Mouse (Mus musculus) ES-Bruce4 (cell line): ENCODE measurements around the gene Fis1. TPM values are rescaled to one million over a fixed set of nuclear protein-coding genes. Genes with fewer than 3 reads are reported as not detected.

Experiments
- H3K27ac ChIP-seq: 2 replicates; pipeline ENCODE4 v1.5.1; 2012; ENCODE audit warnings: low read length, inconsistent platforms; ENCODE audit not compliant: insufficient read depth
- H3K27me3 ChIP-seq: 2 replicates; pipeline ENCODE4 v1.6.1; 2012; ENCODE audit warnings: mild to moderate bottlenecking, low read length, inconsistent platforms; ENCODE audit not compliant: control insufficient read depth, poor library complexity, insufficient read depth, severe bottlenecking
- H3K36me3 ChIP-seq: 2 replicates; pipeline ENCODE4 v1.6.1; 2012; ENCODE audit warnings: inconsistent platforms, mild to moderate bottlenecking, low read length, moderate library complexity; ENCODE audit not compliant: control insufficient read depth, poor library complexity, insufficient read depth, severe bottlenecking
- H3K4me1 ChIP-seq: one replicate; pipeline ENCODE4 v1.8.1; 2011; ENCODE audit warnings: low read length; ENCODE audit not compliant: control insufficient read depth, insufficient read depth
- H3K4me3 ChIP-seq: 2 replicates; pipeline ENCODE4 v1.5.1; 2011; ENCODE audit warnings: low read depth, mild to moderate bottlenecking, low read length
- H3K9ac ChIP-seq: 2 replicates; pipeline ENCODE4 v1.6.1; 2012; ENCODE audit warnings: low read depth, mild to moderate bottlenecking, inconsistent platforms; ENCODE audit not compliant: poor library complexity, severe bottlenecking
- H3K9me3 ChIP-seq: replicated peaks from 2 replicates; pipeline ENCODE4 v1.6.1; 2012; ENCODE audit warnings: mild to moderate bottlenecking, low read length, inconsistent platforms; ENCODE audit not compliant: control insufficient read depth, poor library complexity, insufficient read depth, severe bottlenecking
- CTCF ChIP-seq: IDR thresholded peaks from one replicate; pipeline ENCODE4 v1.8.1; 2011; ENCODE audit warnings: low read depth, low read length
- EP300 ChIP-seq: IDR thresholded peaks from 2 replicates; pipeline ENCODE4 v1.6.1; 2011; ENCODE audit warnings: low read depth, low read length; ENCODE audit not compliant: insufficient read depth
- POLR2A ChIP-seq: IDR thresholded peaks from one replicate; pipeline ENCODE4 v1.8.1; 2011; ENCODE audit warnings: low read length; ENCODE audit not compliant: insufficient read depth
- polyA plus RNA-seq: library from polyadenylated mRNA; stranded (reverse); fragments of >200 nt; gene quantifications from 2 replicates; pipeline ENCODE4 v1.2.4, GENCODE M21; 2011; ENCODE audit warnings: low read depth; ENCODE audit not compliant: missing spikeins, insufficient read depth, insufficient read length

The Fis1 gene
- polyA plus RNA-seq, 1 experiment, result 87.8 TPM

DNA sequence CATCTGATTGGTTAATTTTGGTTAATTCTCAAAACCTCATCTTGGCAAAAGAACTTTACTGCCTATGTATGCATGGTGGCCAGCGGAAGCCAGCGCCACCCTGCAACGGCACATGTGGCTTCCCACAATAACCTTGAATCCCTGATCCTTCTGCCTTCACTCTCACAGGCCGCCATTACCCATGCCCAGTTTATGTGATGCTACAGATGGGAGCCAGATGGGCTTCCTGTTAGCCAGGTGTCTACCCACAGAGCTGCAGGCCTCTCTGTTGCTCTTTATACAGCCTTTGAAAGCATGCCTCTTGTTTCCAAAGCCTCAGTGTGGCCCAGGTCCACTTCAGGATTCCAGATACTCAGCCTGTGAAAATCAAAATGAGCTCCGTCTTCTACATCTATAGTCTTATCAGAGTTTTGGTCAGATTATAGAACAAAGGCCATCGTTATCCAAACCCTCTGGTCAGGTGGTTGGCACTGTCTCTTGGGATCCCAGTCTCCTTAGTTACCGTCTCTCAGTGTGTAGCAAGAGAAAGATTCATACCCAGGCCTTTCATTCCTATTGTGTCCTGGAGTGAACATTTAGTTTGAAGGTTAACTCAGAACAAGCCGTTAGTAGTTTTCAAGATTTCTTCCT is 35.3 kb upstream of the Fis1 start:
- Histone ChIP-seq H3K4me3 (no peak overlapping the region), H3K27me3 (no peaks in the 10 kb centered on the region), H3K9ac (no peak overlapping the region), H3K27ac (no peak overlapping the region), H3K36me3 (no peaks in the 10 kb centered on the region), H3K9me3 (no peaks in the 10 kb centered on the region), H3K4me1 (peaks cover 3% of the 10 kb centered on the region)
- TF ChIP-seq POLR2A (no peak), CTCF (no peak), EP300 (no peak)

DNA sequence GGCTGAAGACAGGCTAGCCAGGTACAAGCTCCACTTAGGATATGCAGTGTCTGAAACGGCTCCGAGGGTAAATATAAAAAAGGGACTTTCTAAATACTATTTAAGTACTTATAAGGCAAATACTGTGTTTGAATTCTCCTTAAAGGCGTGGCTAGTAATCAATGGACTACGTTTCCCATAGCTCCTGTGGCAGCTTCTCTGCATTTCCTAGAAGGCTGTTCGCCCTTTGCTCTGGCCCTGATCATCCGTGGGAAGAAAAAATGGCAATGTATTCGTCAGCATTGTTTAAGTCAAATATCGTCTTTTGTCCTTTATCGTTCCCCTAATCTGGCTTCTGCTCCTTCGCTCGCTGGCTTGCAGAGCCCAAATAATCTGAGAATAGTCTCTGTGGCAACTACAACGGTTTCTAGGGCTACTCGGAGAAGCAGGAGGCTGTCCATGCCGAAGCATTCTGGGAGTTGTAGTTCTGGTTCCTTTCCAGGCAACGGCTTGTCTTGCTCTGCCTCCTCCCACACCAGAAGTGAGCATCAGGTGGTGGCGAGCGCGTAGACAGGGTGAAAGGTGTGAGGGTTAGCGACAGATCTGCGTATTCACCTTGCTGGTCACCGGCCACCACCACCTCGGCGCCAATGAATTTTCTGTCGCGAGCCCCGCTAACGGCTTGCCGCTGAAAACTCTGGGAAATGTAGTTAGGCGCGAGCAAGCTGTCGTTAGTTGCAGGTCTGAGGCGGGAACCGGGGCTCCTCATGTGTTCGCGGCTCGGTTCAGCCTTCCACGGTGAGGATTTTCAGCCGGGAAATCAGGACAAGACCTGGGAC is 34.2 kb upstream of the Fis1 start:
- no peak for TF ChIP-seq EP300
- no peak for TF ChIP-seq CTCF
- TF ChIP-seq POLR2A, result no peak
- Histone ChIP-seq H3K36me3 (no peaks in the 10 kb centered on the region), H3K4me1 (peaks cover 7% of the 10 kb centered on the region), H3K27ac (no peak overlapping the region), H3K27me3 (no peaks in the 10 kb centered on the region), H3K9me3 (no peaks in the 10 kb centered on the region), H3K9ac (peak overlapping the region; percentile 54), H3K4me3 (peak overlapping the region; percentile 71)

DNA sequence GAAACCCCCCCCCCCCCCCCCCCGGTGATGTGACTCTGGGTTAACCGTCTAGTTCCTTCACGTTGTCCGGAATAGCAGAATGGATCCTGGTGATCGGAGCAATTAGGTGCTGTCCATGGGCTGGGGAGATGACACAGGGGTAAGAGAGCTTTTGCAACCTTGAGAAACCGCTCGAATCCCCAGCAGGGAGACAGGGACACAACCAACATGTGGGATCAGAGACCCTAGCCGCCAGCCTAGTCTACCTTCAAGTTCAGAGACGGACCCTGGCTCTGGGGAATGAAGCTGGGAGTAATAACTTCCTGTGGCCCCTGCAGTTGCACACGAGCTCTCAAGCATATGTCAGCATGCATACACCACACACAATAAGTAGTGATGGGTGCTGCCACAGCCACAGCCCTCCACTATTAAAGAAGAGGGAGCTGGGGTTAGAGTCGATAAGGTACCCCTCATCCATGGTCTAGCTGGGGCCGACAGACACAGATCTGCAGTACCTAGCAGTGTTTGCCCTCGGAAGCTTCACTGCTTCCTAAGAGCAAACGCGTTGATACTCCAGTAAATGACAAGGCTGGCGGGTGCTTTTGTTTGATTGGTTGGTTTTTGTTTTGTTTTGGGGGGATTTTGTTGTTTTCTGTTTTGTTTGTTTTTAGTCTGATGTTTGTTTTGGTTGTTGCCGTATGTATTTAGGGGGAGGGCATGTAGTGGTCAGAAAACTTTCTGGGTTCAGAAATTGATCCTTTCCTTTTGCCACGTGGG is 33.4 kb upstream of the Fis1 start:
- peaks cover 7% of the 10 kb centered on the region for H3K4me1 ChIP-seq
- no peaks in the 10 kb centered on the region for H3K36me3 ChIP-seq
- H3K9ac ChIP-seq, result peak overlapping the region; percentile 54
- H3K9me3 ChIP-seq, result no peaks in the 10 kb centered on the region
- no peak overlapping the region for H3K27ac ChIP-seq
- H3K27me3 ChIP-seq, result no peaks in the 10 kb centered on the region
- no peak for TF ChIP-seq POLR2A
- no peak for TF ChIP-seq EP300
- no peak for TF ChIP-seq CTCF
- H3K4me3 ChIP-seq, result peak overlapping the region; percentile 68

DNA sequence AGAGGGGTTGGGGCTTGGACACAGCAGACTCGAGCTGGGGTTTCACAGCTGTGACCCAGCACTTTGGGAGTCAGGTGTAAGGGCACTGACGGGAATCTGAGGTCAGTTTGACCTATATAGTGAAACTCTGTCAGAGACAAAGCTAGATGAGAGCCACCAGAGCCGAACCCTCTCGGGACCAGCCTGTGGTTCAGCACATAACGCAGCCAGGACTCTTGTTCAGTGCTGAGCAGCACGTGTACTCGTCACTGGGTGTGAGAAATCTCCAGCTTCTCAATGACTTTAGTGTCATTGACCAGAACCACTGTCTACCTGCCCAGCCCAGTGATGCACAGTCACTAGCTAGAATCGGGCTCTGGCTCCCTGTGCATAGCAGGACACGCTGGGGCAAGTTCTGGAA is 30.2 kb upstream of the Fis1 start:
- H3K9ac ChIP-seq, result no peak overlapping the region
- H3K9me3 ChIP-seq, result no peaks in the 10 kb centered on the region
- no peak overlapping the region for H3K4me3 ChIP-seq
- H3K27ac ChIP-seq, result no peak overlapping the region
- no peaks in the 10 kb centered on the region for H3K36me3 ChIP-seq
- H3K4me1 ChIP-seq, result peaks cover 7% of the 10 kb centered on the region
- TF ChIP-seq POLR2A (no peak), EP300 (no peak), CTCF (no peak)
- H3K27me3 ChIP-seq, result no peaks in the 10 kb centered on the region

DNA sequence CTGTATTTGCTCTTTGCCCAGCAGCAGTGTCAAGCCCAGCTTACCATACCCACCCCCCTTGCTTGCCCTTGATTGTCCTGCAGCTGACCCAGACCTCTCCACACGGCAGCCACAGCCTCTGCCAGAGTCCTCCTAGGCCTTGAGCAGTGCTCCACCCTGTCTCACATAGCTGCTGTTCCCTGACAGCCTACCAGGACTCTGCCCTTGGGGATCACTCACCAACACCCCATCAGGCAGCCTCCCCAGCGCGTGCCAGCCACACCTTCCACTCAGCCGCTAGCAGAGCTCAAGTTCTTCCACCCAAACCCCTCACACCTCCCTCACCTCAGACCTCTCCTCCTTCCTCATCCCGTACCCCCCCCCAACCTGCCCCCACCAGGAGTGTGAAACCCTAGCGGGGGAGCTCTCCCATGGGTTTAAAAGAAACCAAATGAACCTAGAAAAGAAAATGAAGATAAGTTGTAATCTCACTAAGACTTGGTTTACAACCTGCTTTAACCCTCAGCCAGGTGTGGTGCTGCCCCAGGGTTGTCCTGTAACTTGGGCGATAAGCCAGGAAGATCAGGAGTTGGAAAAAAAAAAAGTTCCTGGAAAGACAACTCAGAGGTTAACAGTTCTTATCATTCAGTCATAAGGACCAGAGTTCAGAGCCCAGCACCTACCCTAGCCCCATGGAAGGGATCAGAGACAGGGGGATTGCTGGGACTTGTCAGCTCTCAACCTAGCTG is 29.2 kb upstream of the Fis1 start:
- H3K4me1 ChIP-seq, result peaks cover 7% of the 10 kb centered on the region
- H3K9ac ChIP-seq, result no peak overlapping the region
- no peak overlapping the region for H3K4me3 ChIP-seq
- TF ChIP-seq CTCF (no peak), POLR2A (no peak), EP300 (no peak)
- no peaks in the 10 kb centered on the region for H3K27me3 ChIP-seq
- no peak overlapping the region for H3K27ac ChIP-seq
- H3K36me3 ChIP-seq, result no peaks in the 10 kb centered on the region
- H3K9me3 ChIP-seq, result no peaks in the 10 kb centered on the region
